Mouse (Mus musculus) liver, embryonic 13.5 days (tissue): ENCODE results near the gene Rb1. TPM values are rescaled to one million over a fixed set of nuclear protein-coding genes. Genes with fewer than 3 reads are reported as not detected.
A peak's percentile ranks its signal among the peaks of the same experiment; 100 is the strongest.

Source experiments
- ATAC-seq: fragments of 200-750 bp; cut with Nextera tagmentation; 2 replicates; pipeline ENCODE4 v1.8.0; 2017; ENCODE audit warnings: low read depth, mild to moderate bottlenecking, moderate number of reproducible peaks, moderate library complexity
- DNase-seq: peaks from one replicate; pipeline ENCODE4 v3.0.0; 2022
- H3K27ac ChIP-seq: fragments of 300-500 bp; sonication (generic); 2 replicates; pipeline ENCODE4 v1.5.1; 2015; ENCODE audit warnings: moderate library complexity, mild to moderate bottlenecking, inconsistent platforms
- H3K27me3 ChIP-seq: fragments of 300-500 bp; sonication (generic); 2 replicates; pipeline ENCODE4 v1.6.1; 2015; ENCODE audit warnings: mild to moderate bottlenecking, inconsistent platforms
- H3K36me3 ChIP-seq: fragments of 300-500 bp; sonication (generic); 2 replicates; pipeline ENCODE4 v1.6.1; 2015; ENCODE audit warnings: mild to moderate bottlenecking, inconsistent platforms
- H3K4me1 ChIP-seq: fragments of 300-500 bp; sonication (generic); replicated peaks from 2 replicates; pipeline ENCODE4 v1.6.1; 2015; ENCODE audit warnings: inconsistent platforms
- H3K4me2 ChIP-seq: fragments of 300-500 bp; sonication (generic); 2 replicates; pipeline ENCODE4 v1.6.1; 2015; ENCODE audit warnings: inconsistent platforms, mild to moderate bottlenecking, moderate library complexity
- H3K4me3 ChIP-seq: fragments of 300-500 bp; sonication (generic); replicated peaks from 2 replicates; pipeline ENCODE4 v1.5.1; 2015; ENCODE audit warnings: mild to moderate bottlenecking, inconsistent platforms
- H3K9ac ChIP-seq: fragments of 300-500 bp; sonication (generic); 2 replicates; pipeline ENCODE4 v1.6.1; 2015; ENCODE audit warnings: mild to moderate bottlenecking, inconsistent platforms
- H3K9me3 ChIP-seq: fragments of 300-500 bp; sonication (generic); replicated peaks from 2 replicates; pipeline ENCODE4 v1.6.1; 2016; ENCODE audit warnings: inconsistent platforms
- WGBS: fragments of 180-500 bp; shearing (Covaris S2); methylation state at CpG from one replicate; pipeline ENCODE4 v1.1.7; 2015; ENCODE audit not compliant: insufficient replicate concordance; 5-methylcytosine and 5-hydroxymethylcytosine counted together
- polyA plus RNA-seq: library from polyadenylated mRNA; unstranded; fragments of >200 nt; fragmentation: Nextera tagmentation; extraction: Ambion mirVana; gene quantifications from 2 replicates; pipeline ENCODE4 v1.2.1, GENCODE M21; 2015

Rb1 gene
- polyA plus RNA-seq, 1 experiment from 2014 or later: 16.6 TPM

GRCm38 (mm10) chr14:73334926-73335805 lies 9.5 kb upstream of the Rb1 start:
- Histone ChIP-seq H3K4me2 (no peak overlapping the region), H3K9me3 (no peaks in the 10 kb centered on the region), H3K9ac (no peak overlapping the region), H3K27ac (no peak overlapping the region), H3K4me1 (peaks cover 5% of the 10 kb centered on the region; the same call in 1 of the 2 replicates), H3K27me3 (no peaks in the 10 kb centered on the region), H3K36me3 (no peaks in the 10 kb centered on the region), H3K4me3 (no peak overlapping the region)
- WGBS: 76% methylated on average over 22 of the region's 22 CpGs
- no peak for ATAC-seq
- no peak for DNase-seq

- WGBS: 54% methylated on average over 3 of the region's 3 CpGs
Observed at GRCm38 (mm10) chr14:73333880-73334279, 8.3 kb upstream of the Rb1 start.

GRCm38 (mm10) chr14:73331386-73331785 lies 5.8 kb upstream of the Rb1 start:
- ATAC-seq (no peak), DNase-seq (no peak)
- H3K36me3 ChIP-seq: no peaks in the 10 kb centered on the region
- no peak overlapping the region for H3K4me3 ChIP-seq
- peaks cover 15% of the 10 kb centered on the region for H3K4me1 ChIP-seq
- no peak overlapping the region for H3K27ac ChIP-seq
- H3K4me2 ChIP-seq: no peak overlapping the region
- 73% methylated on average over 4 of the region's 4 CpGs for WGBS
- no peak overlapping the region for H3K9ac ChIP-seq
- H3K9me3 ChIP-seq: no peaks in the 10 kb centered on the region
- H3K27me3 ChIP-seq: no peaks in the 10 kb centered on the region

More at GRCm38 (mm10) chr14:73333880-73334279, 8.3 kb upstream of the Rb1 start:
- Histone ChIP-seq H3K4me2 (no peak overlapping the region), H3K4me1 (peaks cover 5% of the 10 kb centered on the region; the same call in 1 of the 2 replicates), H3K9ac (no peak overlapping the region), H3K9me3 (no peaks in the 10 kb centered on the region), H3K27ac (no peak overlapping the region), H3K27me3 (no peaks in the 10 kb centered on the region), H3K4me3 (no peak overlapping the region), H3K36me3 (no peaks in the 10 kb centered on the region)
- ATAC-seq (no peak), DNase-seq (no peak)

GRCm38 (mm10) chr14:73329871-73330270 lies 4.2 kb upstream of the Rb1 start:
- no peaks in the 10 kb centered on the region for H3K27me3 ChIP-seq
- H3K9me3 ChIP-seq: no peaks in the 10 kb centered on the region
- ATAC-seq (no peak), DNase-seq (no peak)
- H3K9ac ChIP-seq: no peak overlapping the region
- WGBS: 72% methylated on average over 2 of the region's 2 CpGs
- H3K36me3 ChIP-seq: no peaks in the 10 kb centered on the region
- no peak overlapping the region for H3K4me3 ChIP-seq
- H3K4me1 ChIP-seq: peaks cover 16% of the 10 kb centered on the region
- H3K27ac ChIP-seq: no peak overlapping the region
- H3K4me2 ChIP-seq: no peak overlapping the region

GRCm38 (mm10) chr14:73326511-73326910 lies 889 bp upstream of the Rb1 start:
- Histone ChIP-seq H3K4me3 (peak overlapping the region; percentile 99), H3K9me3 (no peaks in the 10 kb centered on the region), H3K36me3 (no peaks in the 10 kb centered on the region), H3K27me3 (no peaks in the 10 kb centered on the region), H3K27ac (peak overlapping the region; percentile 97), H3K4me1 (peaks cover 37% of the 10 kb centered on the region), H3K9ac (peak overlapping the region; percentile 98), H3K4me2 (peak overlapping the region; percentile 76)
- WGBS: 16% methylated on average over 8 of the region's 8 CpGs
- ATAC-seq (no peak), DNase-seq (no peak)

GRCm38 (mm10) chr14:73324634-73325455 lies 777 bp downstream of the Rb1 start:
- Histone ChIP-seq H3K4me2 (peak overlapping the region; percentile 76), H3K4me1 (peaks cover 52% of the 10 kb centered on the region), H3K36me3 (peaks cover 7% of the 10 kb centered on the region), H3K9me3 (no peaks in the 10 kb centered on the region), H3K4me3 (peak overlapping the region; percentile 99), H3K27me3 (no peaks in the 10 kb centered on the region), H3K9ac (peak overlapping the region; percentile 98), H3K27ac (peak overlapping the region; percentile 97)
- ATAC-seq: peak; percentile 26
- DNase-seq: peak; percentile 44
- WGBS: under 1% methylated on average over 53 of the region's 55 CpGs

- ATAC-seq: no peak
- Histone ChIP-seq H3K27ac (peak overlapping the region; percentile 64), H3K4me1 (peaks cover 56% of the 10 kb centered on the region), H3K4me3 (peak overlapping the region; percentile 99), H3K4me2 (peak overlapping the region; percentile 76), H3K27me3 (no peaks in the 10 kb centered on the region), H3K36me3 (peaks cover 11% of the 10 kb centered on the region), H3K9me3 (no peaks in the 10 kb centered on the region), H3K9ac (peak overlapping the region; percentile 98)
- 62% methylated on average over 2 of the region's 2 CpGs for WGBS
- DNase-seq: no peak
Observed at GRCm38 (mm10) chr14:73323965-73324364, 1.7 kb downstream of the Rb1 start.

- WGBS: 7% methylated on average over 3 of the region's 3 CpGs
- H3K27ac ChIP-seq: peak overlapping the region; percentile 91
- peak; percentile 46 for DNase-seq
- no peaks in the 10 kb centered on the region for H3K27me3 ChIP-seq
- H3K4me1 ChIP-seq: peaks cover 65% of the 10 kb centered on the region
- H3K4me3 ChIP-seq: peak overlapping the region; percentile 99
- H3K4me2 ChIP-seq: peak overlapping the region; percentile 76
- H3K9me3 ChIP-seq: no peaks in the 10 kb centered on the region
- peak; percentile 59 for ATAC-seq
- peak overlapping the region; percentile 98 for H3K9ac ChIP-seq
- peaks cover 19% of the 10 kb centered on the region for H3K36me3 ChIP-seq
Observed at GRCm38 (mm10) chr14:73322142-73322541, 3.5 kb downstream of the Rb1 start.

- no peak overlapping the region for H3K9ac ChIP-seq
- H3K27ac ChIP-seq: no peak overlapping the region
- no peak for DNase-seq
- no peaks in the 10 kb centered on the region for H3K9me3 ChIP-seq
- H3K4me1 ChIP-seq: peaks cover 73% of the 10 kb centered on the region
- H3K4me2 ChIP-seq: no peak overlapping the region
- ATAC-seq: no peak
- H3K4me3 ChIP-seq: no peak overlapping the region
- H3K36me3 ChIP-seq: peaks cover 23% of the 10 kb centered on the region
- H3K27me3 ChIP-seq: no peaks in the 10 kb centered on the region
Observed at GRCm38 (mm10) chr14:73316933-73317332, 8.7 kb downstream of the Rb1 start.

- no peak overlapping the region for H3K4me3 ChIP-seq
- DNase-seq (no peak), ATAC-seq (no peak)
- peaks cover 59% of the 10 kb centered on the region for H3K4me1 ChIP-seq
- no peaks in the 10 kb centered on the region for H3K27me3 ChIP-seq
- H3K9me3 ChIP-seq: no peaks in the 10 kb centered on the region
- H3K4me2 ChIP-seq: no peak overlapping the region
- peak overlapping the region; percentile 31; the same call in 1 of the 2 replicates for H3K27ac ChIP-seq
- H3K9ac ChIP-seq: no peak overlapping the region
- H3K36me3 ChIP-seq: peaks cover 11% of the 10 kb centered on the region; the same call in 1 of the 2 replicates
- WGBS: 77% methylated on average over 4 of the region's 4 CpGs
Observed at GRCm38 (mm10) chr14:73313864-73314263, 11.8 kb downstream of the Rb1 start.

- peak; percentile 79 for ATAC-seq
- Histone ChIP-seq H3K36me3 (peaks cover 6% of the 10 kb centered on the region; the same call in 1 of the 2 replicates), H3K27me3 (no peaks in the 10 kb centered on the region), H3K9me3 (no peaks in the 10 kb centered on the region), H3K4me2 (no peak overlapping the region), H3K4me3 (no peak overlapping the region), H3K27ac (no peak overlapping the region), H3K9ac (peak overlapping the region; percentile 7; the same call in 1 of the 2 replicates), H3K4me1 (peaks cover 54% of the 10 kb centered on the region)
- WGBS: 46% methylated on average over 5 of the region's 5 CpGs
- peak; percentile 31 for DNase-seq
Observed at GRCm38 (mm10) chr14:73313396-73313795, 12.2 kb downstream of the Rb1 start.
